Mouse (Mus musculus) erythroblast, embryonic 14.5 days (primary cell): ENCODE data around the gene Clp1.

Source experiments
- GATA1 ChIP-seq: IDR thresholded peaks from 2 replicates; pipeline ENCODE4 v1.6.1; 2012; ENCODE audit warnings: low read length, inconsistent platforms, mixed read lengths
- TAL1 ChIP-seq: IDR thresholded peaks from 3 replicates; pipeline ENCODE4 v1.6.1; 2012; ENCODE audit warnings: low read length, inconsistent platforms, mixed read lengths

GRCm38 (mm10) chr2:84711898-84712297, 15.3 kb downstream of the Clp1 start:
- TF ChIP-seq GATA1 (no peak), TAL1 (no peak; the same call in 2 of the 3 replicates)
